In the genomic region with DNA sequence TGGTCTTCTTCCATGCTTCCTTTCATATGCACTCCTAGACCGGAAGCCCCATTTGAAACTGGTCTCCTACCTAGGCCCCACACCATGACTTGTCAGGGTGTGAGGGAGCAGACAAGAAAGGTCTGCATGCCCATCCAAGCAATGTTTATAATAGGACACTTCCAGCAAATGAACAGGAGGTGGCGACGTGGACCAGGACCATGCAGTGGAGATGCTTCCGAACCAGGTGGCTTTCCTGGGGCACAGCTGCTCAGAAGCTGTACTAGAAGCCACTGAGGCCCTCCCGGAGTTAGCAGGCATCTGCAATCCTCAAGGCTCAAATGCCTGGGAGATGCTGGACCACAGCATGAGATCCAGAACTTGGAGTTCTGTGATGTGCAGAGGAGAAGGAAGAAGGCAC, we compare ENCODE assay signal across 9 mouse cellular contexts. TPM values are rescaled to one million over a fixed set of nuclear protein-coding genes. Genes with fewer than 3 reads are reported as not detected.
DNase-seq lines count a peak whose midpoint lies in the region; ATAC-seq lines count a peak whose summit lies in the region.
"Had no signal": no experiment of that assay in that cellular context is flagged by ENCODE, and none has a peak within 500 bp of the region (broad histone marks: within the 10 kb centered on the region; RNA-seq: fewer than 3 reads in every experiment).

No protein-coding gene starts in this region.

- no peak for ATAC-seq in heart, embryonic 12.5 days (ENCODE audit: insufficient number of reproducible peaks, low FRiP score)
- ATAC-seq in cerebellum, adult (ENCODE audit: insufficient number of reproducible peaks, low FRiP score, low TSS enrichment), result peak; percentile 65
- ATAC-seq in frontal cortex, adult (ENCODE audit: low TSS enrichment), result peak; percentile 80
- peak; percentile 69 for ATAC-seq in megakaryocyte progenitor cell, adult 5-6 weeks (replicated peaks; ENCODE audit: poor library complexity)

- no peak overlapping the region for H3K27ac ChIP-seq in heart, embryonic 12.5 days (ENCODE audit: poor library complexity, severe bottlenecking)
- H3K27ac ChIP-seq: neural tube, embryonic 13.5 days had no signal

- 0 out of 2 replicates have a peak, but pooled peaks cover 3% of the 10 kb centered on the region for H3K27me3 ChIP-seq in heart, embryonic 12.5 days (replicated peaks)

- no peak overlapping the region for H3K9ac ChIP-seq in heart, embryonic 12.5 days
- H3K9ac ChIP-seq: neural tube, embryonic 13.5 days had no signal

- H3K9me3 ChIP-seq in heart, embryonic 12.5 days (replicated peaks), result no peaks in the 10 kb centered on the region
- H3K9me3 ChIP-seq: neural tube, embryonic 13.5 days had no signal

- H3K4me1 ChIP-seq in heart, embryonic 12.5 days (replicated peaks), result peaks cover 8% of the 10 kb centered on the region

- H3K4me3 ChIP-seq in heart, embryonic 12.5 days, result no peak overlapping the region
- H3K4me3 ChIP-seq: neural tube, embryonic 13.5 days had no signal

- H3K36me3 ChIP-seq in heart, embryonic 12.5 days, result no peaks in the 10 kb centered on the region
- H3K36me3 ChIP-seq: neural tube, embryonic 13.5 days had no signal

- WGBS in heart, embryonic 12.5 days, result 19% methylated on average over 5 of the region's 5 CpGs

- no peak overlapping the region for H3K4me2 ChIP-seq in heart, embryonic 12.5 days
- H3K4me2 ChIP-seq: neural tube, embryonic 13.5 days had no signal

- peak; percentile 25 to 37 for DNase-seq in heart, adult 18-20 months
- peak; percentile 40 for DNase-seq in CD4-positive helper T cell, adult 2 months (ENCODE audit: low read depth, low spot score)
- DNase-seq in kidney, postnatal 4 days, result peak; percentile 48 to 63
- DNase-seq in testis, postnatal 14 days (ENCODE audit: low spot score), result peak; percentile 6

RNA-seq across cellular contexts. Expression of a gene that starts 4.8 kb away (rescaled TPM):
- 1 to 10 TPM in 1 of 2 experiments, under 1 TPM in 1; 0.87 to 1.1 TPM for total RNA-seq in heart, adult 18-20 months (2021)
- 18.9 and 23.2 TPM in 2 replicates for polyA plus RNA-seq in heart, embryonic 12.5 days (2016; fragmentation: Nextera tagmentation; extraction: Ambion mirVana)
- 2.5 and 4.2 TPM in 2 replicates for total RNA-seq in megakaryocyte progenitor cell, adult 5-6 weeks (2015)
- total RNA-seq in megakaryocyte progenitor cell, adult 5-6 weeks (2017), result 6.2 and 6.3 TPM in 2 replicates

RNA-seq across cellular contexts. Expression of a gene that starts 9.9 kb away (rescaled TPM):
- 10 to 100 TPM; 13.8 to 14.8 TPM for total RNA-seq in heart, adult 18-20 months (2021)
- 98.1 and 98.3 TPM in 2 replicates for polyA plus RNA-seq in heart, embryonic 12.5 days (2016; fragmentation: Nextera tagmentation; extraction: Ambion mirVana)
- total RNA-seq in megakaryocyte progenitor cell, adult 5-6 weeks (2015), result 30.8 and 31.5 TPM in 2 replicates
- total RNA-seq in megakaryocyte progenitor cell, adult 5-6 weeks (2017), result 28.1 and 33.9 TPM in 2 replicates

RNA-seq across cellular contexts. Expression of a gene that starts 28.7 kb away (rescaled TPM):
- 1 to 10 TPM; 4.2 to 5.7 TPM for total RNA-seq in heart, adult 18-20 months (2021)
- 47.2 and 50.3 TPM in 2 replicates for polyA plus RNA-seq in heart, embryonic 12.5 days (2016; fragmentation: Nextera tagmentation; extraction: Ambion mirVana)
- total RNA-seq in megakaryocyte progenitor cell, adult 5-6 weeks (2015), result 3.9 and 8.1 TPM in 2 replicates
- total RNA-seq in megakaryocyte progenitor cell, adult 5-6 weeks (2017), result 6.4 and 9.7 TPM in 2 replicates
